Mouse (Mus musculus): ENCODE data around the gene Zbtb22.

GRCm38 (mm10) chr17:33902491-33902890 lies 13.2 kb upstream of the Zbtb22 start:
- TF ChIP-seq CTCF (IDR thresholded peaks at IDR 0.05; ENCODE audit: extremely low read depth, insufficient read length, insufficient replicate concordance, low read depth, low read length) = no peak
- no peak for TF ChIP-seq POLR2A (IDR thresholded peaks at IDR 0.05; ENCODE audit: low read depth, low read length)

Measured in small intestine, adult 2 months (tissue).